Mouse (Mus musculus): ENCODE measurements at regions not wholly inside any gene's neighbourhood (a gene's known extent, or its start where the extent isn't known, plus 50 kb on each side); places are given as distances from the start of the nearest gene placed in this dataset.
A peak's percentile ranks its signal among the peaks of the same experiment; 100 is the strongest.

GRCm38 (mm10) chr9:92717176-92717575 lies 175.2 kb downstream of the Plod2 start:
- no peak overlapping the region for H3K4me3 ChIP-seq (replicated peaks; ENCODE audit: low read depth, low read length)
- no peaks in the 10 kb centered on the region for H3K27me3 ChIP-seq (ENCODE audit: insufficient read depth, low read length)
- H3K27ac ChIP-seq = no peak overlapping the region
- WGBS = 51% methylated on average over 6 of the region's 6 CpGs
- H3K9ac ChIP-seq (ENCODE audit: low read depth, low read length) = no peak overlapping the region
- DNase-seq (ENCODE audit: low spot score) = no peak
- no peaks in the 10 kb centered on the region for H3K9me3 ChIP-seq (replicated peaks; ENCODE audit: low read length)
- H3K4me2 ChIP-seq (ENCODE audit: low read length) = no peak overlapping the region
- no peaks in the 10 kb centered on the region for H3K36me3 ChIP-seq (ENCODE audit: insufficient read depth, low read length)
- H3K4me1 ChIP-seq (replicated peaks; ENCODE audit: insufficient read depth, low read length) = no peaks in the 10 kb centered on the region
- no peak for ATAC-seq (replicated peaks; ENCODE audit: low FRiP score, low read depth)
- no peak for TF ChIP-seq CTCF (IDR thresholded peaks at IDR 0.05; ENCODE audit: low read depth)

GRCm38 (mm10) chr9:92718337-92718736 lies 176.3 kb downstream of the Plod2 start:
- Histone ChIP-seq H3K9me3 (replicated peaks; ENCODE audit: low read length) (no peaks in the 10 kb centered on the region), H3K9ac (ENCODE audit: low read depth, low read length) (no peak overlapping the region), H3K4me3 (replicated peaks; ENCODE audit: low read depth, low read length) (no peak overlapping the region), H3K4me1 (replicated peaks; ENCODE audit: insufficient read depth, low read length) (no peaks in the 10 kb centered on the region), H3K36me3 (ENCODE audit: insufficient read depth, low read length) (no peaks in the 10 kb centered on the region), H3K27ac (no peak overlapping the region), H3K27me3 (ENCODE audit: insufficient read depth, low read length) (no peaks in the 10 kb centered on the region), H3K4me2 (ENCODE audit: low read length) (no peak overlapping the region)
- no peak for ATAC-seq (replicated peaks; ENCODE audit: low FRiP score, low read depth)
- TF ChIP-seq CTCF (IDR thresholded peaks at IDR 0.05; ENCODE audit: low read depth) = no peak
- no peak for DNase-seq (ENCODE audit: low spot score)

GRCm38 (mm10) chr9:92719251-92719650 lies 177.2 kb downstream of the Plod2 start:
- DNase-seq (ENCODE audit: low spot score) (peak; percentile 19), ATAC-seq (replicated peaks; ENCODE audit: low FRiP score, low read depth) (no peak)
- H3K9ac ChIP-seq (ENCODE audit: low read depth, low read length) = no peak overlapping the region
- H3K9me3 ChIP-seq (replicated peaks; ENCODE audit: low read length) = no peaks in the 10 kb centered on the region
- no peak for TF ChIP-seq CTCF (IDR thresholded peaks at IDR 0.05; ENCODE audit: low read depth)
- no peak overlapping the region for H3K4me2 ChIP-seq (ENCODE audit: low read length)
- H3K4me3 ChIP-seq (replicated peaks; ENCODE audit: low read depth, low read length) = no peak overlapping the region
- no peak overlapping the region for H3K27ac ChIP-seq
- no peaks in the 10 kb centered on the region for H3K4me1 ChIP-seq (replicated peaks; ENCODE audit: insufficient read depth, low read length)
- H3K27me3 ChIP-seq (ENCODE audit: insufficient read depth, low read length) = no peaks in the 10 kb centered on the region
- H3K36me3 ChIP-seq (ENCODE audit: insufficient read depth, low read length) = no peaks in the 10 kb centered on the region
- WGBS = 59% methylated on average over 6 of the region's 6 CpGs

- TF ChIP-seq CTCF (IDR thresholded peaks at IDR 0.05; ENCODE audit: low read depth) = no peak
Measured at GRCm38 (mm10) chr9:92728864-92729263, 186.8 kb downstream of the Plod2 start.

GRCm38 (mm10) chr9:92731396-92731795 lies 189.4 kb downstream of the Plod2 start:
- WGBS = 77% methylated on average over 3 of the region's 3 CpGs
- no peak overlapping the region for H3K4me3 ChIP-seq (replicated peaks; ENCODE audit: low read depth, low read length)
- no peak for TF ChIP-seq CTCF (IDR thresholded peaks at IDR 0.05; ENCODE audit: low read depth)
- no peaks in the 10 kb centered on the region for H3K4me1 ChIP-seq (replicated peaks; ENCODE audit: insufficient read depth, low read length)
- no peak overlapping the region for H3K27ac ChIP-seq
- H3K9me3 ChIP-seq (replicated peaks; ENCODE audit: low read length) = no peaks in the 10 kb centered on the region
- H3K27me3 ChIP-seq (ENCODE audit: insufficient read depth, low read length) = no peaks in the 10 kb centered on the region
- no peaks in the 10 kb centered on the region for H3K36me3 ChIP-seq (ENCODE audit: insufficient read depth, low read length)
- DNase-seq (ENCODE audit: low spot score) (no peak), ATAC-seq (replicated peaks; ENCODE audit: low FRiP score, low read depth) (no peak)
- H3K4me2 ChIP-seq (ENCODE audit: low read length) = no peak overlapping the region
- no peak overlapping the region for H3K9ac ChIP-seq (ENCODE audit: low read depth, low read length)

More at GRCm38 (mm10) chr9:92728864-92729263, 186.8 kb downstream of the Plod2 start:
- Histone ChIP-seq H3K36me3 (ENCODE audit: insufficient read depth, low read length) (no peaks in the 10 kb centered on the region), H3K9me3 (replicated peaks; ENCODE audit: low read length) (no peaks in the 10 kb centered on the region), H3K4me2 (ENCODE audit: low read length) (no peak overlapping the region), H3K9ac (ENCODE audit: low read depth, low read length) (no peak overlapping the region), H3K4me3 (replicated peaks; ENCODE audit: low read depth, low read length) (no peak overlapping the region), H3K27me3 (ENCODE audit: insufficient read depth, low read length) (no peaks in the 10 kb centered on the region), H3K27ac (no peak overlapping the region), H3K4me1 (replicated peaks; ENCODE audit: insufficient read depth, low read length) (no peaks in the 10 kb centered on the region)
- 81% methylated on average over 1 of the region's 1 CpGs for WGBS
- DNase-seq (ENCODE audit: low spot score) (no peak), ATAC-seq (replicated peaks; ENCODE audit: low FRiP score, low read depth) (no peak)

GRCm38 (mm10) chr9:92767532-92767931 lies 225.5 kb downstream of the Plod2 start:
- Histone ChIP-seq H3K4me3 (replicated peaks; ENCODE audit: low read depth, low read length) (no peak overlapping the region), H3K4me2 (ENCODE audit: low read length) (no peak overlapping the region), H3K36me3 (ENCODE audit: insufficient read depth, low read length) (no peaks in the 10 kb centered on the region), H3K4me1 (replicated peaks; ENCODE audit: insufficient read depth, low read length) (no peaks in the 10 kb centered on the region), H3K27ac (no peak overlapping the region), H3K27me3 (ENCODE audit: insufficient read depth, low read length) (no peaks in the 10 kb centered on the region), H3K9ac (ENCODE audit: low read depth, low read length) (no peak overlapping the region), H3K9me3 (replicated peaks; ENCODE audit: low read length) (no peaks in the 10 kb centered on the region)
- DNase-seq (ENCODE audit: low spot score) = no peak
- TF ChIP-seq CTCF (IDR thresholded peaks at IDR 0.05; ENCODE audit: low read depth) = no peak
- ATAC-seq (replicated peaks; ENCODE audit: low FRiP score, low read depth) = no peak

- H3K27ac ChIP-seq = no peak overlapping the region
- no peak for TF ChIP-seq CTCF (IDR thresholded peaks at IDR 0.05; ENCODE audit: low read depth)
- H3K4me1 ChIP-seq (replicated peaks; ENCODE audit: insufficient read depth, low read length) = no peaks in the 10 kb centered on the region
- no peaks in the 10 kb centered on the region for H3K27me3 ChIP-seq (ENCODE audit: insufficient read depth, low read length)
- H3K9ac ChIP-seq (ENCODE audit: low read depth, low read length) = no peak overlapping the region
- H3K4me2 ChIP-seq (ENCODE audit: low read length) = no peak overlapping the region
- ATAC-seq (replicated peaks; ENCODE audit: low FRiP score, low read depth) (no peak), DNase-seq (ENCODE audit: low spot score) (no peak)
- WGBS = 69% methylated on average over 3 of the region's 3 CpGs
- H3K4me3 ChIP-seq (replicated peaks; ENCODE audit: low read depth, low read length) = no peak overlapping the region
- H3K9me3 ChIP-seq (replicated peaks; ENCODE audit: low read length) = no peaks in the 10 kb centered on the region
- no peaks in the 10 kb centered on the region for H3K36me3 ChIP-seq (ENCODE audit: insufficient read depth, low read length)
Measured at GRCm38 (mm10) chr9:92768432-92768831, 226.4 kb downstream of the Plod2 start.
